ENCODE assay signal across 11 mouse cellular contexts in the genomic region with DNA sequence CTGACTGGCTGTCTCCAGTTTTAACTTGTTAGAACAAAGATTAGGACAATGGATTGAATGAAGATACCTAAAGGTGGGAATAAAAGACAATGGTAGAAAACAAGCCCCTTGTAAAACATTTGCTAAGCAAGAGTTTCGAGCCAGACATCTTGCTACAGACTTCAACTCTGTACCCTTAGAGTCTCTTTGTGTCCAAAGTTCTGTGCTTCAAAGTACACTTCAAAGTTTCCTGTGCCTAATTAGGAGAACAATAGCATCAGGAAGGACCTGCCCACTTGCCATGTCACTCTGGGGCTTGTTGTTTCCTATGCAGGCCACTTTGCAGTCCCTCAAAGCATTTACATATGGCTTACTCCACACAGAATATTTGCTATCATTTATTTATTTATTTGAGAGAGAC. TPM values are rescaled to one million over a fixed set of nuclear protein-coding genes. Genes with fewer than 3 reads are reported as not detected.
DNase-seq lines count a peak whose midpoint lies in the region; ATAC-seq and TF ChIP-seq lines count a peak whose summit lies in the region.
"Had no signal": no experiment of that assay in that cellular context is flagged by ENCODE, and none has a peak within 500 bp of the region (broad histone marks: within the 10 kb centered on the region; RNA-seq: fewer than 3 reads in every experiment).

No protein-coding gene starts in this region.

- peak overlapping the region; percentile 22 for H3K27ac ChIP-seq in kidney, adult 2 months (ENCODE audit: insufficient read depth, low read depth, low read length)
- peak overlapping the region; percentile 57; the same call in 1 of the 2 replicates for H3K27ac ChIP-seq in intestine, postnatal 0 days (ENCODE audit: low read depth, low read length)
- H3K27ac ChIP-seq in limb, embryonic 10.5 days = no peak overlapping the region
- H3K27ac ChIP-seq in forebrain, postnatal 0 days (ENCODE audit: low read depth, low read length) = no peak overlapping the region
- H3K27ac ChIP-seq: forebrain, embryonic 13.5 days; midbrain, embryonic 12.5 days had no signal

- peak; percentile 81 for DNase-seq in kidney, adult 2 months
- DNase-seq in kidney, postnatal 10 days = no peak
- DNase-seq in 416B (ENCODE audit: low read depth) (peak; percentile 46), ZHBTc4 (ENCODE audit: low read depth, low spot score) (peak; percentile 93)
- DNase-seq in limb, embryonic 10.5 days (ENCODE audit: low spot score) = no peak
- DNase-seq in left cerebral cortex, postnatal 25 days (ENCODE audit: low spot score in 2 of 2) = no peak
- DNase-seq in forebrain, postnatal 0 days = no peak
- DNase-seq: adrenal gland, adult 2 months had no signal

- WGBS in kidney, adult 2 months = 38% methylated on average over 1 of the region's 1 CpGs
- WGBS in intestine, postnatal 0 days = 32% methylated on average over 1 of the region's 1 CpGs
- WGBS in limb, embryonic 10.5 days = 87% methylated on average over 1 of the region's 1 CpGs
- WGBS in forebrain, postnatal 0 days = 46% methylated on average over 1 of the region's 1 CpGs

- no peaks in the 10 kb centered on the region for H3K36me3 ChIP-seq in kidney, adult 2 months (ENCODE audit: control insufficient read depth, insufficient read depth, low read length)
- 0 out of 2 replicates have a peak, but pooled peaks cover 6% of the 10 kb centered on the region for H3K36me3 ChIP-seq in intestine, postnatal 0 days (ENCODE audit: control insufficient read depth, insufficient read depth)
- peaks cover 5% of the 10 kb centered on the region; the same call in 1 of the 2 replicates for H3K36me3 ChIP-seq in limb, embryonic 10.5 days
- H3K36me3 ChIP-seq in forebrain, postnatal 0 days (ENCODE audit: insufficient read depth) = no peaks in the 10 kb centered on the region

- H3K4me3 ChIP-seq in kidney, adult 2 months (ENCODE audit: insufficient read depth, low read depth, low read length) = no peak overlapping the region
- no peak overlapping the region for H3K4me3 ChIP-seq in intestine, postnatal 0 days (ENCODE audit: low read depth, low read length)
- H3K4me3 ChIP-seq in limb, embryonic 10.5 days = no peak overlapping the region
- no peak overlapping the region for H3K4me3 ChIP-seq in forebrain, postnatal 0 days (ENCODE audit: low read depth, low read length)
- H3K4me3 ChIP-seq: forebrain, embryonic 13.5 days; midbrain, embryonic 12.5 days had no signal

- no peak overlapping the region for H3K9ac ChIP-seq in intestine, postnatal 0 days (ENCODE audit: low read depth, low read length)
- H3K9ac ChIP-seq in forebrain, postnatal 0 days = no peak overlapping the region
- H3K9ac ChIP-seq: forebrain, embryonic 13.5 days; midbrain, embryonic 12.5 days had no signal

- intact Hi-C loops in left cerebral cortex, postnatal 25 days (cut with DNase I) = no loop called here

- H3K9me3 ChIP-seq in intestine, postnatal 0 days (ENCODE audit: control insufficient read depth) = no peaks in the 10 kb centered on the region
- H3K9me3 ChIP-seq in limb, embryonic 10.5 days (replicated peaks) = no peaks in the 10 kb centered on the region
- H3K9me3 ChIP-seq in forebrain, postnatal 0 days (ENCODE audit: low read length) = no peaks in the 10 kb centered on the region
- H3K9me3 ChIP-seq: forebrain, embryonic 13.5 days; midbrain, embryonic 12.5 days had no signal

- ATAC-seq in intestine, postnatal 0 days = peak; percentile 39; the same call in 1 of the 2 replicates
- ATAC-seq in forebrain, postnatal 0 days = no peak
- ATAC-seq: forebrain, embryonic 13.5 days had no signal

- TF ChIP-seq POLR2A in kidney, adult 2 months (IDR thresholded peaks at IDR 0.05; ENCODE audit: low read depth, low read length) = no peak

- peaks cover 38% of the 10 kb centered on the region for H3K4me1 ChIP-seq in kidney, adult 2 months (ENCODE audit: control insufficient read depth, insufficient read depth, low read length)
- H3K4me1 ChIP-seq in intestine, postnatal 0 days (replicated peaks; ENCODE audit: control insufficient read depth, insufficient read depth, low read length) = 0 out of 2 replicates have a peak, but pooled peaks cover 3% of the 10 kb centered on the region
- peaks cover 14% of the 10 kb centered on the region for H3K4me1 ChIP-seq in limb, embryonic 10.5 days
- H3K4me1 ChIP-seq in forebrain, postnatal 0 days (ENCODE audit: insufficient read depth) = peaks cover 6% of the 10 kb centered on the region; the same call in 1 of the 2 replicates

- TF ChIP-seq CTCF in kidney, adult 2 months (conservative IDR thresholded peaks at IDR 0.05; ENCODE audit: insufficient read depth, insufficient read length, low read depth, low read length) = no peak
- TF ChIP-seq CTCF in intestine, postnatal 0 days (IDR thresholded peaks at IDR 0.05; ENCODE audit: low read depth) = no peak
- no peak for TF ChIP-seq CTCF in forebrain, postnatal 0 days (IDR thresholded peaks at IDR 0.05; ENCODE audit: low read depth)

- no peaks in the 10 kb centered on the region for H3K27me3 ChIP-seq in kidney, adult 2 months (replicated peaks; ENCODE audit: control insufficient read depth, insufficient read depth, low read length)
- H3K27me3 ChIP-seq in intestine, postnatal 0 days (replicated peaks; ENCODE audit: control insufficient read depth, insufficient read depth, low read length) = no peaks in the 10 kb centered on the region
- H3K27me3 ChIP-seq in limb, embryonic 10.5 days (ENCODE audit: low read depth, poor library complexity, severe bottlenecking) = no peaks in the 10 kb centered on the region
- no peaks in the 10 kb centered on the region for H3K27me3 ChIP-seq in forebrain, postnatal 0 days (ENCODE audit: insufficient read depth, low read length)
- H3K27me3 ChIP-seq: forebrain, embryonic 13.5 days; midbrain, embryonic 12.5 days had no signal

- H3K4me2 ChIP-seq in intestine, postnatal 0 days (replicated peaks; ENCODE audit: low read depth) = no peak overlapping the region
- no peak overlapping the region for H3K4me2 ChIP-seq in forebrain, postnatal 0 days (ENCODE audit: low read depth)
- H3K4me2 ChIP-seq: forebrain, embryonic 13.5 days; midbrain, embryonic 12.5 days had no signal

RNA-seq across cellular contexts. Expression of gene Lcmt1, which starts 33.3 kb away (rescaled TPM):
- polyA plus RNA-seq in kidney, adult 2 months (2012; rRNA removed) = 26.9 and 29.9 TPM in 2 replicates
- 36.2 and 41.5 TPM in 2 replicates for polyA plus RNA-seq in intestine, postnatal 0 days (2015; fragmentation: Nextera tagmentation; extraction: Ambion mirVana)
- polyA plus RNA-seq in limb, embryonic 10.5 days (2016; fragmentation: Nextera tagmentation; extraction: Ambion mirVana) = 51.4 and 55.6 TPM in 2 replicates
- 10 to 100 TPM; 85.3 to 87.8 TPM for total RNA-seq in left cerebral cortex, postnatal 25 days (2021)
- 93.1 and 105 TPM in 2 replicates for total RNA-seq in forebrain, postnatal 0 days (2014; rRNA removed)
- 118 and 122 TPM in 2 replicates for polyA plus RNA-seq in forebrain, postnatal 0 days (2015; fragmentation: Nextera tagmentation; extraction: Ambion mirVana)

RNA-seq across cellular contexts. Expression of gene Arhgap17, which starts 33.4 kb away (rescaled TPM):
- 20.0 and 21.0 TPM in 2 replicates for polyA plus RNA-seq in kidney, adult 2 months (2012; rRNA removed)
- 17.2 and 18.0 TPM in 2 replicates for polyA plus RNA-seq in intestine, postnatal 0 days (2015; fragmentation: Nextera tagmentation; extraction: Ambion mirVana)
- 28.6 and 31.5 TPM in 2 replicates for polyA plus RNA-seq in limb, embryonic 10.5 days (2016; fragmentation: Nextera tagmentation; extraction: Ambion mirVana)
- 10 to 100 TPM; 13.6 to 16.8 TPM for total RNA-seq in left cerebral cortex, postnatal 25 days (2021)
- 6.0 and 8.1 TPM in 2 replicates for total RNA-seq in forebrain, postnatal 0 days (2014; rRNA removed)
- polyA plus RNA-seq in forebrain, postnatal 0 days (2015; fragmentation: Nextera tagmentation; extraction: Ambion mirVana) = 5.2 and 5.4 TPM in 2 replicates

Comparison
In these comparisons a context has a peak if more than half of its experiments do, and no peak if none do; other contexts are left out.
1. DNase-seq: peak in kidney, adult 2 months (single experiment), 416B (single experiment) and ZHBTc4 (single experiment); none in kidney, postnatal 10 days (single experiment), limb, embryonic 10.5 days (single experiment), left cerebral cortex, postnatal 25 days (0 of 2) and forebrain, postnatal 0 days (single experiment).
2. H3K27ac ChIP-seq: peak in kidney, adult 2 months (single experiment) and intestine, postnatal 0 days (single experiment); none in limb, embryonic 10.5 days (single experiment) and forebrain, postnatal 0 days (single experiment).